Mouse (Mus musculus) G1E-ER4 (cell line): Measurements from ENCODE around the gene Celf1. TPM values are rescaled to one million over a fixed set of nuclear protein-coding genes. Genes with fewer than 3 reads are reported as not detected.

Experiments
- GATA1 ChIP-seq: IDR thresholded peaks from one replicate; pipeline ENCODE4 v1.8.0; 2012; ENCODE audit warnings: low read length, inconsistent platforms
- polyA plus RNA-seq: library from polyadenylated mRNA; stranded (reverse); fragments of >175 nt; gene quantifications from 2 replicates; pipeline ENCODE4 v1.2.3, GENCODE M21; 2012

Celf1 gene
- polyA plus RNA-seq, 1 experiment, result 99.3 TPM

DNA sequence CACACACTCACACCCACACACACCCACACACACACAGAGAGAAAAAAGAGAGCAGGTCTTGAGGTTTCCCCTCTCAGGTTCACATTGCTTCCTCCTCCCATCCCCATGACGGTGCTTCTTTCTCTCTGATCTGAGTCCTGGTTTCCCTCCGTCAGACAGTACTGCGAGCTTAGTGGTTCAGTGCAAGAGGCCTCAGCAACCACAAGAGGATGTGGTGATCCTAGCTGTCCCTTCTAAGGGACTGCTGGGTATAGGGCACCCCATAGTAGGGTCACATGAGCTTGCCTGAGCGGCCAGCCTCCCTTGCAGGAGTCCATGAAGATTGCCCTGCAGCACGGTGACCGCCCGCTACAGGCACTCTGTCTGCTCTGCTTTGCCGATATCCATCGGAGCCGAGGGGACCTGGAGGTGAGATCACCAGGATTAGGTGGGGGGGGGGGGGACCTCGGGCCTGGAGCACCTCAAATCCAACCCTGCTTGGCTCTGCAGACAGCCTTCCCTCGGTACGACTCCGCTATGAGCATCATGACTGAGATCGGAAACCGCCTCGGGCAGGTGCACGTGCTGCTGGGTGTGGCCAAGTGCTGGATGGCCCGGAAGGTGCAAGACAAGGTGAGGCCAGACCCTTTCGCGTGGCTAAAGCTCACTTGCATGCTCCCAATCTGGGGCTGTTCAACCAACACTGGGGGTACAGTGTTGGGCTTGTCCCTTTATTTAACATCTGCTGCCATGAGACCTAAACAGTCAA lies 102.6 kb downstream of the Celf1 start:
- TF ChIP-seq GATA1, result no peak

DNA sequence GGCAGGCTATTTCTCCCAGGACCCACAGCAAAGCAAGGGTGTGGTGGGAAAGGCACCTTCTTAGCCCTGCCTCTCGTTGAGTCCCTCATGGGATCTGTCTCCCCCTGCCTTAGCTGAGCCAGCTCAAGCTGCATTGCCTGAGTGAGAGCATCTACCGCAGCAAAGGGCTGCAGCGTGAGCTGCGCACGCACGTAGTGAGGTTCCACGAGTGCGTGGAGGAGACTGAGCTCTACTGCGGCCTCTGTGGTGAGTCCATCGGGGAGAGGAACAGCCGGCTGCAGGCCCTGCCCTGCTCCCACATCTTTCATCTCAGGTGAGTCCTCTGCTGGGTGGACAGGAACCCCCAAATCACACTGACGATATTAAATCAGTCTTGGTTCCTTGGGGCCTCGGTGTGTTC lies 104.5 kb downstream of the Celf1 start:
- no peak for TF ChIP-seq GATA1

DNA sequence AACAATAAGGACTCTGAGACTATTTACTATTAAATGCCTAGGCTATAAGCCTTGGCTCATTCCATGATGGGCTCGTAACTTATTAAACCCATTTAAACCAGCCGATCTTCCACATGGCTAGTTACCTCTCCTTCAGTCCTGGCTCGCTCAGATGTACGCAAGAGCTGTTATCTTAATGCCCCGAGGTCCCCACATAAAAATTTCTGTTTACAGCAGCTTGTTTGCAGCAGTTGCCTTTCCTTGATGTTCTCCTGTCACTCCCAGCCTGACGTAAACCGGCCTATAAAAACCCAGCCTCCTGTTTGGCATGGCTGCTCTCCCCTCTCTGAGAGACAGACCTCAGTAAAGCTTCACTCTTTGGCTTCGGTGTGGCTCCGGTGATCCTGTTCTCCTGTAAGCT lies 107.2 kb downstream of the Celf1 start:
- TF ChIP-seq GATA1, result no peak

DNA sequence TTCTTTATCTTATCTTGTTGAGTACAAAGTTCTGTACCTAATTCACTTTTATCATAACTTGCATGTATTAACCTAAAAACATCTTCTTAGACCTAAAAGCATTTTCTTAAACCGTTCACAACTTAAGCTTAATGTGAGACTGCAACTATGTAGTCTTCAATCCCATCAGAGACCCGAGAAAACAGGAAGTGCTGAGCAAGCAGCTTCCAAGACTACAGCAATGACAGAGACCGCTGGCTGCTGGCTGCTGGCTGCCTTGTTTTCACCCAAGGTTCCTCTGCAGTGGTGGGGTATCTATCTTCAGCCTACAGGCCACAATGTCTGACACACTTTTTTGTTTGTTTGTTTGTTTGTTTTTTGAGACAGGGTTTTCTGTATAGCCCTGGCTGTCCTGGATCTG lies 111.7 kb downstream of the Celf1 start:
- TF ChIP-seq GATA1, result no peak

DNA sequence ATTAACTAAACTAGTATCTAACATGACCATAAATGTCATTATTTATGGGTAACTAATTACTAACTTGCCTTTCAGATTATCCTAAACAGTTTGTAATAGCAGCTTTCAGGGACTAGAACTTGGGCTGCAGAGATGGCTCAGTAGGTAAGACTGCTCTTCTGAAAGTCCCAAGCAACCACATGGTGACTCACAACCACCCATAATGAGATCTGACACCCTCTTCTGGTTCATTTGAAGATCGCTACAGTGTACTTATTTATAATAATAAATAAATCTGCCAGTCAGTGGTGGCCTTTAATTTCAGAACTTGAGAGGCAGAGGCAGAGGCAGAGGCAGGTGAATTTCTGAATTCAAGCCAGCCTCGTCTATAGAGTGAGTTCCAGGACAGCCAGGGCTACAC lies 112.6 kb downstream of the Celf1 start:
- no peak for TF ChIP-seq GATA1

DNA sequence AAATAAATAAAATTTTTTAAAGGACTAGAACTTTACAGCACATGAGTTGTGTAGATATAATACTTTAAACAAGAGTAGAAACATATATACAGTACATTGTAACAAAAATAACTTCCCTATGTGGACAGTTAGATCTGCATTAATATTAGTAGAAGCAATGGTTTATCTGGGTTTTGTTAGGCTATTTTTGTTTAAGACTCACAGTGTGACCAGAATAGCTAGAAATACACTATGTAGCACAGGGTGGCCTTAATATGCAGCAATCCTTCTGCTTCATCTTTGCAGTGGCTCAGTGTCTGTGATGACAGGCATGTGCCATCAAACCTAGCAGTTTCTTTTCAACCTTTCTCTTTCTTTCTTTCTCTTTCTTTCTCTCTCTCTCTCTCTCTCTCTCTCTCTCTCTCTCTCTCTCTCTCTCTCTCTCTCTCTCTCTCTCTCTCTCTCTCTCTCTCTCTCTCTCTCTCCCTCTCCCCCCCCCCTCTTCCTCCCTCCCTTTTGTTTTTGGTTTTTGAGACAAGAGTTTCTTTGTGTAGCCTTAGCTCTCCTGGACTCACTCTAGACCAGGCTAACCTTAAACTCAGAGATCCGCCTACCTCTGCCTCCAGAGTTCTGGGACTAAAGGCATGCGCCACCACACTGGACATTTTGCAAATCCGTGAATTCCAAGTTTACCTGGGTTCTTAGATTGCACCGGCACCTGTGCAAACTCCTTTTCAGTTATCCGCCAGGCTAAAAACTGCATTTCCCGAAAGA lies 113.2 kb downstream of the Celf1 start:
- no peak for TF ChIP-seq GATA1

DNA sequence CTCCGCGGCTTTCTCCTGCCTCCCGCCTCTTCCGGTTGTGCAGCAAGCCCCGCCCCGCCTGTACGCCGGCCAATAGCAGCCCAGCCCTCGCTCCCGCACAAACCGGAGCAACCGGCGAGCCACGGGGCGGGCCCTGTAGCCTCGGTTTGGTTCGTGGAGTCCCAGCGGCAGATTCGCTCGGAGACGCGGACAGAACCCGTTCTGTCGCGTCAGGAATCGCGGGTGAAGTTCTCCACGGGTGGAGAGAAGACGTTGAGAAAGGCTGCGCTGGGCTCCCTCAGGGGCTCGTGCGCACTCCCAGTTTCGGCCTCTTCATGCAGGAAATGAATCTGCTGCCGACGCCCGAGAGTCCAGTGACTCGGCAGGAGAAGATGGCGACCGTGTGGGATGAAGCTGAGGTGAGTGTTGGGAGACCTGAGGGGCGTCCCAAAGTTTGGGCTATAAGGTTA lies 113.8 kb downstream of the Celf1 start, which contains the start of gene Psmc3:
Psmc3 (plus strand) TSS at position 76 of the 449 bp plus-strand sequence.
- TF ChIP-seq GATA1, result no peak

DNA sequence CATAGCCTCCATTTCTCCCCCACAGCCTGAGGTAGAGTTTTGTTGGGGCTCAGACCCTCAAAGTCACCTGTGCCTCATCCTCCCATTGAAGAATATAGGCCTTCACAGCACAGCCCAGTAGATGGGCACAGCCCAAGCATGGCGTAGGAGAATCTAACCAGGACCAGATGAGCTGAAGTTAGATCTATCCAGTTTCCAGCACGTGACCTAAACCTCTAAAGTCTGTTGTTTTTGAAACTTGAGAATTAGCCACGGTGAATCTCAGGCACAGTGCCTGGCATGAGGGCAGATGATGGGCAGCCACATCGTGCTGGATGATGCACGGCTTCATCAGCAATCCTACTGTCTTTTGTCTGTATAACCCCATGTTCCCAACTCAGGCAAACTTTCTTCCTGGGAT lies 118.3 kb downstream of the Celf1 start:
- no peak for TF ChIP-seq GATA1

DNA sequence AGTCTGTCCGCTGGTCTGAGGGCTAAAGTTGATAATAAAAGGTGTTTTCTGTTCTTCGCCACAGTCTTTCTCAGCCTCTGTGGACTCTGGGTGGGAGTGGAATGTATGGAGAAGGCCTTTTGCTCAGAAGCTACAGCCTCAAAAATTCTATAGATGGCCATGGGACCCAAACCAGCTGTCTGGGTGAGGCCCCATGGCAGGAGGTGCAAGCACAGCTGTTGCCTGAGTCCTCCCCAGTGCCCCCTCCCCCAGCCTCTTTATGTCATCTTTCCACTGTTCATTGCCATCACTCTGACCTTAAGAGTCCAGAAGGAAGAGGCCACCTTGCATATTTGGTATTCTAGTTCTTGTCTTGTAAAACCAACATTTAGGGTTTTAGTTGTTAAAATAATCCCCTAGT lies 119.2 kb downstream of the Celf1 start:
- no peak for TF ChIP-seq GATA1

DNA sequence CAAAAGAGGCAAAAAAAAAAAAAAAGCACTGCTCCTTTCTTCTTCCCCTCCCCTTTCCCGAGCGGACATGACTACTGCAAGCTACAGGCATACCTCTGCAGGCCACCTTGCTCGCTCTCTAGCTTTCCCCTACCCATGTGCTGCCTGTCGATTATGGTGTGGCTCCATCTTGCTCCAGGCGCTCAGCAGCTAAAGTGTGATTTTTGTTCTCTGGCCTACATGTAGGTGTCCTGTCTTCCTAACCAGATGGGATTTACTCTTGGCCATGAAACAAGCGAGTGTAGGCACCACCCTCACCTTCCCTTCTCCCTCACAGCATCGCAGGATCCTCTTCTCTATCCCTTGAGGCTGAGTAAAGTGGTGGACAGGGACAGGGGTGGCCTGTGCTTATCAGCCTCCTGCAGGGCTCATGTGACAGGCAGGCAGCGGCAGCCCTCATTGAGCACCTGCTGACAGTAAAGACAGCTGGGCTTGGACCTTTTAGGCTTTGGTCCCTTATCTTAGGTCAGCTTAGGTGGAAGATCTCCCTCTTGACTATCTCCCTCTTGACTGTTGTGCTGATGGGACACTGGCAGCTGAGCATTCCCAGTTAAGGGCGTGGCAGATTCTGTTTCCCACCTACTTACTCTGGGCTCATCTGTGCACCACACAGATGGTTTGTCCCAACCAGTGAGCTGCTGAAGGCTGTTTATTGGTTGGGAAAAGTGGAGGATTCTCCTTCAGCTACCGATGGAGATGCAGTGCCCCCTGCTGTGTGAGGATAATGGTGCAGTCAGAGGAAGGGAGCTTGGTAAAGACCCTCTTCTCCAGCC lies 120.6 kb downstream of the Celf1 start:
- TF ChIP-seq GATA1, result peak; percentile 40

DNA sequence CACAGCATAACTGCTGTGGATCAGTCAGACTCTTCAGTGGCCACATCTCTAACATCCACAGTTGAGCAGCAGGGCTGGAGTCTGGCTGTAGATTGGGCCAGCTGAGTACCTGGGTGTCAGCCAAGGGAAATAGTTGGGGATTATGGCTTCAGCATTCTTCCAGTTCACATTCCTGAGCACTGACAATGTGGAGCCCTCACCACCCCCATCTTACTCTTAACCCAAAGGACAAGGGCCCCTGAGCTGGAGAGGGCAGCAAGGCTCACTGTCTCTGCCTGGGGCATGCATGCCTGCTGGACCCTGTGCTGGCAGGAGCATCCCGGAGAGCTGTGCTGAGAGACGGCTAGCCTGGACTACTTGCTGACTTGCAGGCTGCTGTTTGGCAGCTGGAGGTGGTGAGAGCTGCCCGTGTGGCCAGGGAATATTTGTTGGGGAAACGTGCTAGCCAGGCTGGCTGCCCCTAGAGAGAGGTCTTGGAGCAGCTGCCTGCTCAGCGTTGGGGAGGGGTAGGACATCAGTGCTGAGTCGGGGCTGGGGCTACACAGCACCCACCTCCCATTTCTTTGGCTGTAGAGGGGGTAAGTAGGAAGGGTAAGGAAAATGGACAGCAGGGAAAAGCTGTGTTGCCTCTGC lies 121.8 kb downstream of the Celf1 start:
- no peak for TF ChIP-seq GATA1

DNA sequence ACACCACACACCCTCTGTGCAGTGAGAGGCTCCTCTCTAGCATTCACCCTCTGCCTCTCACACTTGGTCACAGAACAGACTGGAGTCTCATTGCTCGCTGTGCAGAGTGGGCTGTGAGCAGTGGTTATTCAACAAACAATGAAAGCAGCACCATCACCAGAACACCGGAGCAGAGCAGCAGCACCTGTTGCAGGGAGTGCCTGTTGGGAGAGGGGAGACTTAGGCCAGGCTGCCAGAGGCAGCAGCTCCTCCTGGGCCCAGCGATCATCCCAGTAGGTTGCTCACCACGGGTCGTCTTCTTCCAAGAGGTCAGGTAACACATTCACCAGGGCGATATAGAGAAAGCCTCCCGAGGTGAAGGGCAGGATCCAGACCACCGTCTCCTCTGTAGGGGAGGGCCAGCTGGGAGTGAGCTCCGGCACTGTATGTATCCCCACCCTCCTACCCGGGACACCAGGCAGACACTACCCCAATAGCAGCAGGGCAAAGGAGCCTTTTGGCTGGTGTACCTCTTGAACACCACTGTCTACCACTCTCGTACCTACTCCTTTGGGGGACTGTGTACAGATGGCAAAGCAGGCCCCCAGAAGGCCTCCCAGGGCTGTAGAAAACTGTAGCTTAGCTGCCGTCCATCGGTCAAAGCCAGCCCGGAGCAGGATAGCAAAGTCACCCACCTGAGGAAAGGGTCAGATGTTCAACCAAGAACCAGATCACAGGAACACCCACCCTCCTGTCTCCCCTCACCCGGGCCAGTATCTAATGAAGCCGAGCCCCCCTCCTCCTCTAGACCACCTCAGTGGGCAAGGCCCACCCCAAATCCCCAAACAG lies 122.8 kb downstream of the Celf1 start:
- no peak for TF ChIP-seq GATA1

DNA sequence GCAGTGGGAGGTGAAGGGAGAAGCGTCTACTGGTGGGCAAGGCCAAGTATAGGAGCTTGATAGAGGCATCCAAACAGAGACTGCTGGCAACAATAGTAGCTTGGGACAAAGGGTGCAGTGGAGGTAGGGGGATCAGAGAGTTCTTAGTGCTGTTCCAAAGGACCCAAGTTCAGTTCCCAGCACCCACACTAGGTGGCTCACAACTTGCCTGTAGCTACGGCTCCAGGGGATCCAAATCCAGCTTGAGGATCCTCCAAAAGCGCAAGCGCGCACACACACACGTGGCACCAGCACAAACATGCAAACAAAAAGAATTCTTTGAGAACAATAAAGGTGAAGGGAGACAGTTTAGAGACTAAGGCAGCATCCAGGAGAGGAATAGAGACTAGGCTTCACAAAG lies 124.0 kb downstream of the Celf1 start:
- TF ChIP-seq GATA1, result no peak

DNA sequence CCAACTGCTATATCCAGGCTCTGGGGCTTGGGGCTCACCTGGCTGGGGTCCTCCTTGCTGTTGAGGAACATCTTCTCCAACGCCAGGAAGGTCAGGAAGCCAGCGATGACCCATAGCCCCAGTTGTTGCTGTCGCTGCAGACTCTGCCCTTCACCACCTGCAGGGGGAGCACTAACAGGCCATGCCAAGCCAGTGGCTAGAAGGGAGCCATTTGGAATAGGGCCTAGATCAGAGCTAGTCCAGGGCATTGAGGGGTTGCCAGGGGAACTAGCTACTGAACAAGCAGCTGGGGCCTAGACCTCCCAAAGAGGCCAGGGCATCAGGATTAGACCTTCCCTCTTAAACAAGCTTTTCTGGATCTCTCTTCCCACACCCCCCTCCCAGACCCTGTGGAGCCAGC lies 125.4 kb downstream of the Celf1 start:
- no peak for TF ChIP-seq GATA1

DNA sequence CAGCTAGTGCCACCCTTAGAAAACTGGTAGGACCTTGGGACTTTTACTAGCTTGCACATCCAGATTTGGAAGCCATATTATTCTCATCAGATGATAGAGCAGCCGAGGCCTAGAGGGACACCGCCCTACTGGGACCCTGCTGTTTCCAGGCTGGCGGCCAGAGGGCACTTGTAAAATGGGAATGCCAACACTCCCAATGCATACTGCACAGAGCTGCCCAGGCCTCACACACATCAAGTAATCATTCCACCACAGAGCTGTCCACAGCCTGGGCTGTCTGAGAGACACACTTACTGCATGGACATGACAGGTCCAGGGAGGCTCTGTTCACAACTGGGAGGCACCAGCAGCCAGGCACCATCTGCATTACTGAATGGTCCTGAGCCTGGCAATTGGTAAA lies 126.3 kb downstream of the Celf1 start:
- TF ChIP-seq GATA1, result no peak
